Mouse (Mus musculus) bone marrow, adult 2 months (tissue): Measurements from ENCODE around the gene Rasip1.

ENCODE experiments used
- CTCF ChIP-seq: fragments of 200-500 bp; IDR thresholded peaks from 2 replicates; pipeline ENCODE4 v1.5.1; 2011; ENCODE audit warnings: low read length, control low read depth; ENCODE audit not compliant: control insufficient read depth, insufficient read depth
- POLR2A ChIP-seq: fragments of 200-500 bp; IDR thresholded peaks from 2 replicates; pipeline ENCODE4 v1.6.1; 2011; ENCODE audit warnings: low read depth, mild to moderate bottlenecking, control low read depth, low read length, borderline replicate concordance; ENCODE audit not compliant: control insufficient read depth

- TF ChIP-seq CTCF = peak; percentile 90
- TF ChIP-seq POLR2A = peak; percentile 51; the same call in 1 of the 2 replicates
Measured at GRCm38 (mm10) chr7:45628364-45629294, 1.3 kb downstream of the Rasip1 start.
